Mouse (Mus musculus): ENCODE results near the gene Adssl1.

GRCm38 (mm10) chr12:112688458-112688857, 68.6 kb downstream of the Adssl1 start:
- TF ChIP-seq CEBPB (IDR thresholded peaks at IDR 0.05; ENCODE audit: insufficient read depth, poor library complexity, severe bottlenecking) (no peak), POLR2A (IDR thresholded peaks at IDR 0.05; ENCODE audit: insufficient read length, low read depth) (no peak), USF1 (IDR thresholded peaks at IDR 0.05; ENCODE audit: low read depth) (no peak), TCF12 (IDR thresholded peaks at IDR 0.05; ENCODE audit: insufficient read depth, poor library complexity, severe bottlenecking) (no peak), POLR2AphosphoS2 (IDR thresholded peaks at IDR 0.05; ENCODE audit: insufficient read length, low read depth) (no peak), MAX (IDR thresholded peaks at IDR 0.05; ENCODE audit: low read depth) (no peak), E2F4 (IDR thresholded peaks at IDR 0.05; ENCODE audit: insufficient read depth) (no peak), MYOD1 (IDR thresholded peaks at IDR 0.05; ENCODE audit: control insufficient read depth in 1 of 3, insufficient read length in 2 of 3, low read depth in 2 of 3) (no peak), SRF (IDR thresholded peaks at IDR 0.05; ENCODE audit: control insufficient read depth, insufficient read length, low read depth) (no peak), MYOG (IDR thresholded peaks at IDR 0.05; ENCODE audit: control insufficient read depth in 1 of 3, insufficient read depth in 1 of 3, insufficient read length in 2 of 3, low read depth in 2 of 3) (no peak), REST (IDR thresholded peaks at IDR 0.05; ENCODE audit: insufficient read depth, insufficient read length) (no peak)

All from myocyte (in vitro differentiated cells).